Mouse (Mus musculus) hindbrain, embryonic 15.5 days (tissue): ENCODE results near the gene Vmn1r62. TPM values are rescaled to one million over a fixed set of nuclear protein-coding genes. Genes with fewer than 3 reads are reported as not detected.
"Not testable (repeated sequence)": the region's sequence is repeated elsewhere in the genome, so short reads cannot be mapped to it uniquely, and the experiment has no call there.

Experiments
- ATAC-seq: fragments of 200-750 bp; cut with Nextera tagmentation; 2 replicates; pipeline ENCODE4 v1.8.0; 2017; ENCODE audit warnings: low read depth, moderate number of reproducible peaks, moderate TSS enrichment; ENCODE audit not compliant: low FRiP score
- H3K27ac ChIP-seq: fragments of 300-500 bp; sonication (generic); replicated peaks from 2 replicates; pipeline ENCODE4 v1.5.1; 2015; ENCODE audit warnings: mild to moderate bottlenecking, inconsistent platforms
- H3K27me3 ChIP-seq: fragments of 300-500 bp; sonication (generic); 2 replicates; pipeline ENCODE4 v1.6.1; 2015; ENCODE audit warnings: control low read depth, inconsistent platforms
- H3K36me3 ChIP-seq: fragments of 300-500 bp; sonication (generic); 2 replicates; pipeline ENCODE4 v1.6.1; 2015; ENCODE audit warnings: control low read depth, inconsistent platforms
- H3K4me1 ChIP-seq: fragments of 300-500 bp; sonication (generic); replicated peaks from 2 replicates; pipeline ENCODE4 v1.6.1; 2015; ENCODE audit warnings: control low read depth, inconsistent platforms
- H3K4me2 ChIP-seq: fragments of 300-500 bp; sonication (generic); 2 replicates; pipeline ENCODE4 v1.6.1; 2015; ENCODE audit warnings: moderate library complexity, mild to moderate bottlenecking, inconsistent platforms
- H3K4me3 ChIP-seq: fragments of 300-500 bp; sonication (generic); 2 replicates; pipeline ENCODE4 v1.5.1; 2015; ENCODE audit warnings: mild to moderate bottlenecking, inconsistent platforms
- H3K9ac ChIP-seq: fragments of 300-500 bp; sonication (generic); 2 replicates; pipeline ENCODE4 v1.6.1; 2015; ENCODE audit warnings: inconsistent platforms
- H3K9me3 ChIP-seq: fragments of 300-500 bp; sonication (generic); 2 replicates; pipeline ENCODE4 v1.6.1; 2016; ENCODE audit warnings: control low read depth, inconsistent platforms
- WGBS: fragments of 180-500 bp; shearing (Covaris S2); methylation state at CpG from one replicate; pipeline ENCODE4 v1.1.7; 2015; 5-methylcytosine and 5-hydroxymethylcytosine counted together
- polyA plus RNA-seq: library from polyadenylated mRNA; unstranded; fragments of >200 nt; fragmentation: Nextera tagmentation; extraction: Ambion mirVana; gene quantifications from 2 replicates; pipeline ENCODE4 v1.2.1, GENCODE M21; 2015

Vmn1r62 gene
- polyA plus RNA-seq: not detected in 2 replicates

GRCm38 (mm10) chr7:5673331-5673730 is at the start of gene Vmn1r62:
TSS of gene Vmn1r62 (plus strand) at chr7:5673631.
- not testable (repeated sequence) for H3K4me2 ChIP-seq, H3K36me3 ChIP-seq, H3K9me3 ChIP-seq, H3K4me1 ChIP-seq, H3K27ac ChIP-seq, H3K4me3 ChIP-seq, ATAC-seq, H3K9ac ChIP-seq, H3K27me3 ChIP-seq
- WGBS: no CpG with 5 or more reads among the region's 1 CpGs

Other genes with a start within 250 kb of the Vmn1r62 start
- not detected in 2 replicates for gene Vmn1r59, start 216.9 kb upstream of the Vmn1r62 start, polyA plus RNA-seq
- gene Vmn2r28, start 179.7 kb upstream of the Vmn1r62 start, polyA plus RNA-seq: not detected in 2 replicates
- not detected in 2 replicates for gene Vmn1r60, start 126.3 kb upstream of the Vmn1r62 start, polyA plus RNA-seq
- gene Vmn1r61, start 60.3 kb upstream of the Vmn1r62 start, polyA plus RNA-seq: not detected in 2 replicates
- not detected in 2 replicates for gene Vmn1r63, start 131.8 kb downstream of the Vmn1r62 start, polyA plus RNA-seq
- gene Vmn1r64, start 210.9 kb downstream of the Vmn1r62 start, polyA plus RNA-seq: not detected in 2 replicates